Mouse (Mus musculus): Measurements from ENCODE around the gene Syvn1. TPM values are rescaled to one million over a fixed set of nuclear protein-coding genes. Genes with fewer than 3 reads are reported as not detected.

Gene Syvn1
- polyA plus RNA-seq, 1 experiment from 2014 or later: 39.8 TPM

- Histone ChIP-seq H3K4me2 (peak overlapping the region; percentile 99), H3K9ac (peak overlapping the region; percentile 98), H3K36me3 (peaks cover 4% of the 10 kb centered on the region; the same call in 1 of the 2 replicates), H3K4me3 (peak overlapping the region; percentile 93), H3K4me1 (replicated peaks) (peaks cover 62% of the 10 kb centered on the region), H3K9me3 (no peaks in the 10 kb centered on the region), H3K27ac (replicated peaks) (peak overlapping the region; percentile 93), H3K27me3 (no peaks in the 10 kb centered on the region)
- peak; percentile 1; the same call in 1 of the 2 replicates for ATAC-seq (ENCODE audit: low FRiP score, low read depth)
- 1% methylated on average over 44 of the region's 44 CpGs for WGBS
These were observed 15.4 kb downstream of the Syvn1 start for GRCm38 (mm10) chr19:6061641-6062302.

- H3K27me3 ChIP-seq: no peaks in the 10 kb centered on the region
- peak overlapping the region; percentile 93 for H3K4me3 ChIP-seq
- WGBS: 65% methylated on average over 5 of the region's 5 CpGs
- no peaks in the 10 kb centered on the region for H3K9me3 ChIP-seq
- H3K4me1 ChIP-seq (replicated peaks): peaks cover 62% of the 10 kb centered on the region
- H3K27ac ChIP-seq (replicated peaks): peak overlapping the region; percentile 93; the same call in 1 of the 2 replicates
- H3K36me3 ChIP-seq: peaks cover 4% of the 10 kb centered on the region; the same call in 1 of the 2 replicates
- H3K4me2 ChIP-seq: peak overlapping the region; percentile 99
- no peak for ATAC-seq (ENCODE audit: low FRiP score, low read depth)
- H3K9ac ChIP-seq: peak overlapping the region; percentile 98
These were observed 16.0 kb downstream of the Syvn1 start for GRCm38 (mm10) chr19:6062418-6062817.

GRCm38 (mm10) chr19:6063081-6063480, 16.7 kb downstream of the Syvn1 start:
- WGBS: 89% methylated on average over 6 of the region's 6 CpGs
- Histone ChIP-seq H3K9ac (no peak overlapping the region), H3K4me1 (replicated peaks) (peaks cover 65% of the 10 kb centered on the region), H3K9me3 (no peaks in the 10 kb centered on the region), H3K4me2 (peak overlapping the region; percentile 99; the same call in 1 of the 2 replicates), H3K27ac (replicated peaks) (no peak overlapping the region), H3K36me3 (peaks cover 4% of the 10 kb centered on the region; the same call in 1 of the 2 replicates), H3K4me3 (no peak overlapping the region), H3K27me3 (no peaks in the 10 kb centered on the region)
- no peak for ATAC-seq (ENCODE audit: low FRiP score, low read depth)

GRCm38 (mm10) chr19:6066571-6066970, 20.2 kb downstream of the Syvn1 start:
- H3K4me1 ChIP-seq (replicated peaks): peaks cover 56% of the 10 kb centered on the region
- H3K27ac ChIP-seq (replicated peaks): peak overlapping the region; percentile 88
- H3K4me2 ChIP-seq: peak overlapping the region; percentile 94
- no peaks in the 10 kb centered on the region for H3K9me3 ChIP-seq
- peaks cover 23% of the 10 kb centered on the region for H3K36me3 ChIP-seq
- 25% methylated on average over 5 of the region's 5 CpGs for WGBS
- H3K27me3 ChIP-seq: no peaks in the 10 kb centered on the region
- peak overlapping the region; percentile 84 for H3K9ac ChIP-seq
- peak; percentile 16; the same call in 1 of the 2 replicates for ATAC-seq (ENCODE audit: low FRiP score, low read depth)
- H3K4me3 ChIP-seq: peak overlapping the region; percentile 61

GRCm38 (mm10) chr19:6067011-6067723, 20.8 kb downstream of the Syvn1 start:
- Histone ChIP-seq H3K9me3 (no peaks in the 10 kb centered on the region), H3K4me2 (peak overlapping the region; percentile 94), H3K4me3 (peak overlapping the region; percentile 61), H3K27me3 (no peaks in the 10 kb centered on the region), H3K27ac (replicated peaks) (peak overlapping the region; percentile 88), H3K9ac (peak overlapping the region; percentile 84), H3K36me3 (peaks cover 24% of the 10 kb centered on the region), H3K4me1 (replicated peaks) (peaks cover 50% of the 10 kb centered on the region)
- under 1% methylated on average over 30 of the region's 30 CpGs for WGBS
- peak; percentile 69 for ATAC-seq (ENCODE audit: low FRiP score, low read depth)

GRCm38 (mm10) chr19:6067724-6068415, 21.5 kb downstream of the Syvn1 start, which contains the start of gene Tm7sf2:
Gene Tm7sf2 (minus strand): TSS chr19:6068373.
- Histone ChIP-seq H3K36me3 (peaks cover 29% of the 10 kb centered on the region), H3K4me2 (peak within 1 kb of the TSS; percentile 94), H3K27me3 (no peaks in the 10 kb centered on the region), H3K9me3 (no peaks in the 10 kb centered on the region), H3K4me3 (peak within 1 kb of the TSS; percentile 61), H3K4me1 (replicated peaks) (peaks cover 43% of the 10 kb centered on the region), H3K9ac (peak within 1 kb of the TSS; percentile 84), H3K27ac (replicated peaks) (peak within 1 kb of the TSS; percentile 88)
- WGBS: 7% methylated on average over 33 of the region's 33 CpGs
- ATAC-seq (ENCODE audit: low FRiP score, low read depth): peak; percentile 91

- Histone ChIP-seq H3K9me3 (no peaks in the 10 kb centered on the region), H3K36me3 (peaks cover 29% of the 10 kb centered on the region), H3K27ac (replicated peaks) (no peak overlapping the region), H3K4me2 (no peak overlapping the region), H3K27me3 (no peaks in the 10 kb centered on the region), H3K4me3 (no peak overlapping the region), H3K4me1 (replicated peaks) (peaks cover 32% of the 10 kb centered on the region), H3K9ac (no peak overlapping the region)
- WGBS: 90% methylated on average over 4 of the region's 4 CpGs
- ATAC-seq (ENCODE audit: low FRiP score, low read depth): no peak
These were observed 22.6 kb downstream of the Syvn1 start for GRCm38 (mm10) chr19:6068951-6069350.

GRCm38 (mm10) chr19:6069851-6070250, 23.5 kb downstream of the Syvn1 start:
- no peak for ATAC-seq (ENCODE audit: low FRiP score, low read depth)
- 90% methylated on average over 10 of the region's 10 CpGs for WGBS
- H3K9me3 ChIP-seq: no peaks in the 10 kb centered on the region
- peaks cover 29% of the 10 kb centered on the region for H3K36me3 ChIP-seq
- peaks cover 31% of the 10 kb centered on the region for H3K4me1 ChIP-seq (replicated peaks)
- no peak overlapping the region for H3K9ac ChIP-seq
- no peak overlapping the region for H3K27ac ChIP-seq (replicated peaks)
- H3K27me3 ChIP-seq: no peaks in the 10 kb centered on the region
- no peak overlapping the region for H3K4me3 ChIP-seq
- H3K4me2 ChIP-seq: no peak overlapping the region

GRCm38 (mm10) chr19:6070571-6071250, 24.3 kb downstream of the Syvn1 start:
- no peak overlapping the region for H3K27ac ChIP-seq (replicated peaks)
- H3K4me1 ChIP-seq (replicated peaks): peaks cover 28% of the 10 kb centered on the region
- ATAC-seq (ENCODE audit: low FRiP score, low read depth): no peak
- peaks cover 29% of the 10 kb centered on the region for H3K36me3 ChIP-seq
- H3K4me2 ChIP-seq: no peak overlapping the region
- H3K9me3 ChIP-seq: no peaks in the 10 kb centered on the region
- WGBS: 92% methylated on average over 31 of the region's 31 CpGs
- no peaks in the 10 kb centered on the region for H3K27me3 ChIP-seq
- no peak overlapping the region for H3K9ac ChIP-seq
- H3K4me3 ChIP-seq: no peak overlapping the region

GRCm38 (mm10) chr19:6071261-6071660, 24.9 kb downstream of the Syvn1 start:
- no peak overlapping the region for H3K27ac ChIP-seq (replicated peaks)
- H3K36me3 ChIP-seq: peaks cover 29% of the 10 kb centered on the region
- H3K9ac ChIP-seq: no peak overlapping the region
- WGBS: 94% methylated on average over 19 of the region's 19 CpGs
- H3K27me3 ChIP-seq: no peaks in the 10 kb centered on the region
- ATAC-seq (ENCODE audit: low FRiP score, low read depth): no peak
- H3K4me1 ChIP-seq (replicated peaks): peaks cover 27% of the 10 kb centered on the region
- H3K9me3 ChIP-seq: no peaks in the 10 kb centered on the region
- H3K4me2 ChIP-seq: no peak overlapping the region
- H3K4me3 ChIP-seq: no peak overlapping the region

GRCm38 (mm10) chr19:6073889-6074288, 27.5 kb downstream of the Syvn1 start:
- Histone ChIP-seq H3K4me1 (replicated peaks) (peaks cover 20% of the 10 kb centered on the region), H3K27ac (replicated peaks) (no peak overlapping the region), H3K27me3 (no peaks in the 10 kb centered on the region), H3K9ac (no peak overlapping the region), H3K4me3 (no peak overlapping the region), H3K4me2 (no peak overlapping the region), H3K9me3 (no peaks in the 10 kb centered on the region), H3K36me3 (peaks cover 29% of the 10 kb centered on the region)
- ATAC-seq (ENCODE audit: low FRiP score, low read depth): no peak
- 93% methylated on average over 5 of the region's 5 CpGs for WGBS

All from hindbrain, embryonic 15.5 days (tissue).